Mouse (Mus musculus): ENCODE data around the gene Dnah14. TPM values are rescaled to one million over a fixed set of nuclear protein-coding genes. Genes with fewer than 3 reads are reported as not detected.

Dnah14 gene
- polyA plus RNA-seq, 1 experiment from 2014 or later = 1.8 TPM

GRCm38 (mm10) chr1:181550826-181551225 is 25.5 kb upstream of the Dnah14 start:
- Histone ChIP-seq H3K36me3 (ENCODE audit: control insufficient read depth, insufficient read depth, low read length) (no peaks in the 10 kb centered on the region), H3K27me3 (ENCODE audit: control insufficient read depth, insufficient read depth, low read length) (no peaks in the 10 kb centered on the region), H3K4me2 (replicated peaks; ENCODE audit: low read depth, low read length) (no peak overlapping the region), H3K9me3 (ENCODE audit: control insufficient read depth, low read length) (no peaks in the 10 kb centered on the region), H3K4me1 (ENCODE audit: control insufficient read depth, insufficient read depth, low read length) (peaks cover 5% of the 10 kb centered on the region; the same call in 1 of the 2 replicates), H3K9ac (ENCODE audit: low read depth, low read length) (no peak overlapping the region), H3K27ac (ENCODE audit: low read depth, low read length) (no peak overlapping the region), H3K4me3 (ENCODE audit: low read length) (no peak overlapping the region)
- WGBS = 54% methylated on average over 5 of the region's 5 CpGs
- no peak for ATAC-seq (ENCODE audit: low FRiP score, low TSS enrichment)

GRCm38 (mm10) chr1:181552533-181553410 is 23.6 kb upstream of the Dnah14 start:
- Histone ChIP-seq H3K4me1 (ENCODE audit: control insufficient read depth, insufficient read depth, low read length) (peaks cover 5% of the 10 kb centered on the region; the same call in 1 of the 2 replicates), H3K27me3 (ENCODE audit: control insufficient read depth, insufficient read depth, low read length) (no peaks in the 10 kb centered on the region), H3K9ac (ENCODE audit: low read depth, low read length) (no peak overlapping the region), H3K4me3 (ENCODE audit: low read length) (no peak overlapping the region), H3K9me3 (ENCODE audit: control insufficient read depth, low read length) (no peaks in the 10 kb centered on the region), H3K4me2 (replicated peaks; ENCODE audit: low read depth, low read length) (no peak overlapping the region), H3K27ac (ENCODE audit: low read depth, low read length) (no peak overlapping the region), H3K36me3 (ENCODE audit: control insufficient read depth, insufficient read depth, low read length) (no peaks in the 10 kb centered on the region)
- no peak for ATAC-seq (ENCODE audit: low FRiP score, low TSS enrichment)
- WGBS = 33% methylated on average over 10 of the region's 10 CpGs

DNA sequence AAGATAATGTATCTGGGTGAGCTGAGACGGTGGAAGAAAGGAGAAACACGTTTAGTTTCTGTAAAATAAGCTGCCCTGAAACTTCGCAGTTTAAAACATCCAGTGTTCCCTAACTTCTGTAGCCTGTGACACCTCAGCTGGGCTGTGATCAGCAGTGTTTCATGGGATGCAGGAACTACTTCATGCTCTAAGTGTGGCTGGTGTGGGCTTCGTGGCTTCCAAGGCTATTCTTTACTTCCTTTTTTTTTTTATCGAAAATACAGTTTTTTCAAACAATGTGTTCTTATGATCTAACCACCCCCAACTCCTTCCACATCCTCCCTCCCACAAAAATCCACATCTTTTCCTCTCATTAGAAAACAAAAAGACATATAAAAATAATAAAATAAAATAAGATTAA is 20.9 kb upstream of the Dnah14 start:
- WGBS = 87% methylated on average over 5 of the region's 5 CpGs
- no peaks in the 10 kb centered on the region for H3K27me3 ChIP-seq (ENCODE audit: control insufficient read depth, insufficient read depth, low read length)
- H3K27ac ChIP-seq (ENCODE audit: low read depth, low read length) = no peak overlapping the region
- no peaks in the 10 kb centered on the region for H3K36me3 ChIP-seq (ENCODE audit: control insufficient read depth, insufficient read depth, low read length)
- no peak overlapping the region for H3K4me2 ChIP-seq (replicated peaks; ENCODE audit: low read depth, low read length)
- no peak for ATAC-seq (ENCODE audit: low FRiP score, low TSS enrichment)
- H3K9ac ChIP-seq (ENCODE audit: low read depth, low read length) = no peak overlapping the region
- no peak overlapping the region for H3K4me3 ChIP-seq (ENCODE audit: low read length)
- H3K4me1 ChIP-seq (ENCODE audit: control insufficient read depth, insufficient read depth, low read length) = peaks cover 5% of the 10 kb centered on the region; the same call in 1 of the 2 replicates
- H3K9me3 ChIP-seq (ENCODE audit: control insufficient read depth, low read length) = no peaks in the 10 kb centered on the region

GRCm38 (mm10) chr1:181559655-181560054 is 16.7 kb upstream of the Dnah14 start:
- Histone ChIP-seq H3K4me3 (ENCODE audit: low read length) (no peak overlapping the region), H3K9ac (ENCODE audit: low read depth, low read length) (no peak overlapping the region), H3K36me3 (ENCODE audit: control insufficient read depth, insufficient read depth, low read length) (no peaks in the 10 kb centered on the region), H3K9me3 (ENCODE audit: control insufficient read depth, low read length) (no peaks in the 10 kb centered on the region), H3K27me3 (ENCODE audit: control insufficient read depth, insufficient read depth, low read length) (no peaks in the 10 kb centered on the region), H3K4me1 (ENCODE audit: control insufficient read depth, insufficient read depth, low read length) (no peaks in the 10 kb centered on the region), H3K4me2 (replicated peaks; ENCODE audit: low read depth, low read length) (no peak overlapping the region), H3K27ac (ENCODE audit: low read depth, low read length) (no peak overlapping the region)
- no peak for ATAC-seq (ENCODE audit: low FRiP score, low TSS enrichment)
- WGBS = 89% methylated on average over 10 of the region's 10 CpGs

DNA sequence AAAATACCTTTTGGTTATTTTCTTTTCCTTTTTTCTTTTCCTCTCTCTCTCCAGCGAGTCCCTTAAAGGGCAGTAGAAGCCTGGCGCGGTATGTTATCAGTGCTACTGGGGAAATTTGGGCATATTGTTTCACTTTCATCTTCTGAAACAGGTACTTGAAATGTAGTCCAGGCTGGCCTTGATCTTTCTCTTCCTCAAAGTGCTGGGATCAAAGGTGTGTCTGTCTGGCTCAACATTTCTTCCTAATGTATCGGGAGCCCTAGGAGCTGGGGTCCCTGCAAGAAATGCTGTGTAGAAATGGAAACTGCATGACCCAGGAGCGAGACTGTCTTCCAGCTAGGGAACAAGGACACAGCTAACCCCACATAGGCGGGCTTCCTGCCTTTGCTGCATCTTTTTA is 16.0 kb upstream of the Dnah14 start:
- 79% methylated on average over 6 of the region's 6 CpGs for WGBS
- ATAC-seq (ENCODE audit: low FRiP score, low TSS enrichment) = no peak

DNA sequence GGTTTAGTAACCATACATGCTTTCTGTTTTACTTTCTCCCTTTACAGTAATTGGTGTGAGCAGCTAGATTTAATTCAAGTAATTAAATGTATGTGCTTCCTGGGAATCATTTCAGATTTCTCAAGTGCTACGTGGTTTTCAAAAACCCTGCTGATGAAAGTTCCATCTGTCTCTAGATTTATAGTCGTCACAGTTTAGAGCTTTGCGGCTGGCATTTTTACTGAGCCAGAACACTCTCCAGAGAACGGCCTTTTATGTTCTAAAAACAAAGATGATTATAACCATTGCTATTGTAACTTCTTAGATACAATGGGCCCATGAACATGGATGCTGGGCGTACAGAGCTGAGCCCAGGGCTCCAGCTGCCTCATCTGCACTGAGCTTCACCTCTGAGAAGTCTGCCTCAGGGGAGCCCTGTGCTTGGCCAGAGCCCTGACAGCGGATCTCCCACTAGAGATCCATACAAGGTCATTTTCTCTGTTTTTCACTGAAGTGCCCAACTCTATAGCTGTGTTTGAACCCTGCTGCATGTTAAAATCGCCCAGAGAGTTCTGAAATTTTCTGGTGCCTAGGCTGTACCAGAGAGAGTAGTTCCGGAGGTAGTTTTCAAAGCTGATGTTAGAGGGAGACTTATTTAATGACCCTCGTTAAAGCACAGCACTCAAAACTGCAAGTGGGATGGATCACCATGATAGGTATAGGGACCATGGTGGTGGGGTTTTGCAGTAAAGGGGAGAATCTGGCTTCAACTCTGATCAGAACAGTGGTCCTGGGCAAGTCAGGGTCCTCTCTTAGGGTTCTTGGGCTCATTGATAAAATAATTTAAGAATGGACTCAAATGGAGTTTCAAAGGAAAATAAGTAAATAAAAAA is 15.2 kb upstream of the Dnah14 start:
- peak overlapping the region; percentile 42; the same call in 1 of the 2 replicates for H3K27ac ChIP-seq (ENCODE audit: low read depth, low read length)
- H3K4me2 ChIP-seq (replicated peaks; ENCODE audit: low read depth, low read length) = no peak overlapping the region
- H3K4me1 ChIP-seq (ENCODE audit: control insufficient read depth, insufficient read depth, low read length) = no peaks in the 10 kb centered on the region
- H3K9me3 ChIP-seq (ENCODE audit: control insufficient read depth, low read length) = no peaks in the 10 kb centered on the region
- ATAC-seq (ENCODE audit: low FRiP score, low TSS enrichment) = 0 out of 2 replicates have a peak, but pooled peaks have one; percentile 49
- H3K4me3 ChIP-seq (ENCODE audit: low read length) = no peak overlapping the region
- 25% methylated on average over 9 of the region's 9 CpGs for WGBS
- no peak overlapping the region for H3K9ac ChIP-seq (ENCODE audit: low read depth, low read length)
- no peaks in the 10 kb centered on the region for H3K27me3 ChIP-seq (ENCODE audit: control insufficient read depth, insufficient read depth, low read length)
- no peaks in the 10 kb centered on the region for H3K36me3 ChIP-seq (ENCODE audit: control insufficient read depth, insufficient read depth, low read length)

More for the DNA sequence above, 16.0 kb upstream of the Dnah14 start:
- Histone ChIP-seq H3K27ac (ENCODE audit: low read depth, low read length) (no peak overlapping the region), H3K9ac (ENCODE audit: low read depth, low read length) (no peak overlapping the region), H3K9me3 (ENCODE audit: control insufficient read depth, low read length) (no peaks in the 10 kb centered on the region), H3K4me1 (ENCODE audit: control insufficient read depth, insufficient read depth, low read length) (no peaks in the 10 kb centered on the region), H3K4me2 (replicated peaks; ENCODE audit: low read depth, low read length) (no peak overlapping the region), H3K27me3 (ENCODE audit: control insufficient read depth, insufficient read depth, low read length) (no peaks in the 10 kb centered on the region), H3K36me3 (ENCODE audit: control insufficient read depth, insufficient read depth, low read length) (no peaks in the 10 kb centered on the region), H3K4me3 (ENCODE audit: low read length) (no peak overlapping the region)

- no peak overlapping the region for H3K4me2 ChIP-seq (replicated peaks; ENCODE audit: low read depth, low read length)
Observed at GRCm38 (mm10) chr1:181561768-181562444, 14.5 kb upstream of the Dnah14 start.

GRCm38 (mm10) chr1:181569447-181569846 is 6.9 kb upstream of the Dnah14 start:
- Histone ChIP-seq H3K36me3 (ENCODE audit: control insufficient read depth, insufficient read depth, low read length) (no peaks in the 10 kb centered on the region), H3K27ac (ENCODE audit: low read depth, low read length) (no peak overlapping the region), H3K27me3 (ENCODE audit: control insufficient read depth, insufficient read depth, low read length) (no peaks in the 10 kb centered on the region), H3K4me1 (ENCODE audit: control insufficient read depth, insufficient read depth, low read length) (no peaks in the 10 kb centered on the region), H3K4me2 (replicated peaks; ENCODE audit: low read depth, low read length) (no peak overlapping the region), H3K4me3 (ENCODE audit: low read length) (no peak overlapping the region), H3K9me3 (ENCODE audit: control insufficient read depth, low read length) (no peaks in the 10 kb centered on the region), H3K9ac (ENCODE audit: low read depth, low read length) (no peak overlapping the region)
- WGBS = 21% methylated on average over 9 of the region's 9 CpGs
- ATAC-seq (ENCODE audit: low FRiP score, low TSS enrichment) = peak; percentile 80

More at GRCm38 (mm10) chr1:181561768-181562444, 14.5 kb upstream of the Dnah14 start:
- WGBS = 24% methylated on average over 8 of the region's 8 CpGs
- no peaks in the 10 kb centered on the region for H3K4me1 ChIP-seq (ENCODE audit: control insufficient read depth, insufficient read depth, low read length)
- ATAC-seq (ENCODE audit: low FRiP score, low TSS enrichment) = no peak
- no peak overlapping the region for H3K27ac ChIP-seq (ENCODE audit: low read depth, low read length)
- H3K9ac ChIP-seq (ENCODE audit: low read depth, low read length) = no peak overlapping the region
- H3K27me3 ChIP-seq (ENCODE audit: control insufficient read depth, insufficient read depth, low read length) = no peaks in the 10 kb centered on the region
- no peaks in the 10 kb centered on the region for H3K9me3 ChIP-seq (ENCODE audit: control insufficient read depth, low read length)
- no peaks in the 10 kb centered on the region for H3K36me3 ChIP-seq (ENCODE audit: control insufficient read depth, insufficient read depth, low read length)
- no peak overlapping the region for H3K4me3 ChIP-seq (ENCODE audit: low read length)

All from kidney, embryonic 14.5 days (tissue).